ENCODE assay signal across 12 mouse cellular contexts in the genomic region with DNA sequence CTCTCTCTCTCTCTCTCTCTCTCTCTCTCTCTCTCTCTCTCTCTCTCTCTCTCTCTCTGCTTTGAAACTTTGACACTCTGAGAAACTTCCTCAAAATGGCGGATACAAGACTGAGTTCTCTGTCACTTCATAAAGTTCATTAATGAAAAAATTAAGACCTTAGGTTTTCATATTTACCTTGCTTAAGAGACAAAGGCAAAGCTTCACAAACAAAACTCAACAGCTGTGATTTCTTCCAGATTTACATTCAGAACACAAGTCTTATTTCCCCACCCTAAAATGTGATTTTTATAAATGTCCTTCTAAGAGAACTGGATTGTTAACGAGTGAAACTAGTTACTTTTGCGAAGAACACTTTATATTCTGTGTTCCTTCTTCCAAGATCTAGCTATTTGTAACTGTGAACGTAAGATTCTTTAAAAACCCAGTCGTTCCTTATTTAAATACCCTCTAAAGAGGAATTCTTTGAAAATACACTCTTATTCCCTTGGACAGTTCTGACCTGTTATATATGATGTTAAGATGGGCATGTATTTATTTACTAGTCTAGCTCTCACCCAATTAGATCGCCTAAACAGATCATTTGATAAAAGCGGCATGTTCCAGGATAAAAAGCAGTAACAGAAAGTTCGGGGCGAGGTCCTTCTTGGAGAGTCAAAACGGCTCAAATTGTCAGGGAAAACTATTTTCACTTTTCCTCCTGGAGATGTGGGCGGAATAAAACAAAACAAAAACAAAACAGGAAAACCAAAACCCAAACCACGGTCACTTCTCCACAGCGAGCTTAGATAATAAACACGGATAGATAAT. TPM values are rescaled to one million over a fixed set of nuclear protein-coding genes. Genes with fewer than 3 reads are reported as not detected.
DNase-seq lines count a peak whose midpoint lies in the region; ATAC-seq and TF ChIP-seq lines count a peak whose summit lies in the region.
"Had no signal": no experiment of that assay in that cellular context is flagged by ENCODE, and none has a peak within 500 bp of the region (broad histone marks: within the 10 kb centered on the region; RNA-seq: fewer than 3 reads in every experiment).

No protein-coding gene starts in this region.

- WGBS in cerebellum, adult 2 months: 16% methylated on average over 14 of the region's 14 CpGs
- WGBS in neural tube, embryonic 12.5 days: 3% methylated on average over 14 of the region's 14 CpGs
- 3% methylated on average over 14 of the region's 14 CpGs for WGBS in hindbrain, embryonic 12.5 days

- no peak overlapping the region for H3K4me2 ChIP-seq in neural tube, embryonic 12.5 days (replicated peaks)
- no peak overlapping the region; the same call in 1 of the 2 replicates for H3K4me2 ChIP-seq in hindbrain, embryonic 12.5 days (replicated peaks)
- H3K4me2 ChIP-seq: liver, embryonic 13.5 days had no signal

- intact Hi-C loops in left cerebral cortex, postnatal 4 days (cut with DNase I): no loop called here

- no peak for TF ChIP-seq CTCF in cerebellum, adult 2 months (IDR thresholded peaks at IDR 0.05; ENCODE audit: borderline replicate concordance, insufficient read depth, low read depth, low read length)

- H3K9ac ChIP-seq in neural tube, embryonic 12.5 days: no peak overlapping the region
- H3K9ac ChIP-seq in hindbrain, embryonic 12.5 days: no peak overlapping the region
- H3K9ac ChIP-seq: liver, embryonic 13.5 days had no signal

- no peaks in the 10 kb centered on the region for H3K36me3 ChIP-seq in neural tube, embryonic 12.5 days
- H3K36me3 ChIP-seq in hindbrain, embryonic 12.5 days: no peaks in the 10 kb centered on the region
- H3K36me3 ChIP-seq: liver, embryonic 13.5 days had no signal

- H3K27me3 ChIP-seq in cerebellum, adult 2 months (ENCODE audit: control insufficient read depth, insufficient read depth, low read length): peaks cover 3% of the 10 kb centered on the region; the same call in 1 of the 2 replicates
- H3K27me3 ChIP-seq in neural tube, embryonic 12.5 days (replicated peaks): peaks cover 94% of the 10 kb centered on the region
- H3K27me3 ChIP-seq in hindbrain, embryonic 12.5 days: peaks cover 90% of the 10 kb centered on the region

- H3K4me3 ChIP-seq in cerebellum, adult 2 months (replicated peaks; ENCODE audit: insufficient read depth, low read depth, low read length): peak overlapping the region; percentile 72
- H3K4me3 ChIP-seq in neural tube, embryonic 12.5 days: 0 out of 2 replicates have a peak overlapping the region, but pooled peaks have one; percentile 2
- H3K4me3 ChIP-seq in hindbrain, embryonic 12.5 days: peak overlapping the region; percentile 22
- H3K4me3 ChIP-seq: liver, embryonic 13.5 days had no signal

- H3K4me1 ChIP-seq in cerebellum, adult 2 months (ENCODE audit: control insufficient read depth, insufficient read depth, low read length): no peaks in the 10 kb centered on the region
- H3K4me1 ChIP-seq in neural tube, embryonic 12.5 days: no peaks in the 10 kb centered on the region
- H3K4me1 ChIP-seq in hindbrain, embryonic 12.5 days: peaks cover 12% of the 10 kb centered on the region; the same call in 1 of the 2 replicates

- no peaks in the 10 kb centered on the region for H3K9me3 ChIP-seq in neural tube, embryonic 12.5 days
- no peaks in the 10 kb centered on the region for H3K9me3 ChIP-seq in hindbrain, embryonic 12.5 days (replicated peaks)
- H3K9me3 ChIP-seq: liver, embryonic 13.5 days had no signal

- H3K27ac ChIP-seq in cerebellum, adult 2 months (ENCODE audit: insufficient read depth, low read length): no peak overlapping the region
- H3K27ac ChIP-seq in neural tube, embryonic 12.5 days: no peak overlapping the region
- H3K27ac ChIP-seq in hindbrain, embryonic 12.5 days: no peak overlapping the region
- H3K27ac ChIP-seq: liver, embryonic 13.5 days had no signal

- no peak for DNase-seq in cerebellum, adult 2 months
- no peak for DNase-seq in cerebellum, adult 9-11 months
- no peak for DNase-seq in neural tube, embryonic 10.5 days (ENCODE audit: extremely low spot score, low spot score)
- DNase-seq in adrenal gland, postnatal 10 days: no peak
- DNase-seq in left cerebral cortex, postnatal 4 days: no peak
- DNase-seq: liver, embryonic 13.5 days had no signal

- ATAC-seq in neural tube, embryonic 12.5 days (ENCODE audit: low FRiP score, low read depth): no peak
- no peak for ATAC-seq in hindbrain, embryonic 12.5 days (ENCODE audit: low FRiP score)
- ATAC-seq in activated CD4-positive, CD25-positive, alpha-beta regulatory T cell, adult 4 months: no peak

- TF ChIP-seq POLR2A in cerebellum, adult 2 months (IDR thresholded peaks at IDR 0.05; ENCODE audit: borderline replicate concordance, insufficient read depth, low read length): no peak

RNA-seq across cellular contexts. Expression of gene Otx2, which starts 9.4 kb away (rescaled TPM):
- polyA plus RNA-seq in cerebellum, adult 2 months (2012; rRNA removed): 9.9 and 13.8 TPM in 2 replicates
- 0.09 TPM in 1 of 2 replicates, not detected in the other for polyA plus RNA-seq in neural tube, embryonic 12.5 days (2016; fragmentation: Nextera tagmentation; extraction: Ambion mirVana)
- polyA plus RNA-seq in hindbrain, embryonic 12.5 days (2016; fragmentation: Nextera tagmentation; extraction: Ambion mirVana): 15.8 and 20.3 TPM in 2 replicates
- total RNA-seq in adrenal gland, postnatal 10 days (2021): not detected
- under 1 TPM in 1 of 2 experiments, not detected in 1; 0.28 TPM for polyA plus RNA-seq in activated CD4-positive, CD25-positive, alpha-beta regulatory T cell, adult 4 months (2017; shearing (Covaris generic))
- under 1 TPM; 0.36 to 0.64 TPM for total RNA-seq in left cerebral cortex, postnatal 4 days (2021)
- total RNA-seq: common myeloid progenitor, adult 5-6 weeks; gastrocnemius, postnatal 4 days; monocyte, adult 5-6 weeks had no signal
- polyA plus RNA-seq: liver, embryonic 13.5 days had no signal

Comparison
In these comparisons a context has a peak if more than half of its experiments do, and no peak if none do; other contexts are left out.
1. H3K4me3 ChIP-seq: peak in every context shown above with its lines; median percentile 72 in cerebellum, adult 2 months; 22 in hindbrain, embryonic 12.5 days; 2 in neural tube, embryonic 12.5 days.